Mouse (Mus musculus) right cerebral cortex, adult 18-20 months (tissue): ENCODE measurements around the gene Sapcd2.
A peak's percentile ranks its signal among the peaks of the same experiment; 100 is the strongest.

Experiments
- DNase-seq: peaks from one replicate; pipeline ENCODE4 v3.0.0; 2022; ENCODE audit warnings: mixed read lengths

Gene Sapcd2

GRCm38 (mm10) chr2:25425481-25425880, 53.4 kb downstream of the Sapcd2 start:
- DNase-seq, result no peak

GRCm38 (mm10) chr2:25426721-25427191, 54.6 kb downstream of the Sapcd2 start:
- peak; percentile 61 for DNase-seq

GRCm38 (mm10) chr2:25427256-25427655, 55.1 kb downstream of the Sapcd2 start:
- no peak for DNase-seq
